Mouse (Mus musculus): ENCODE measurements around the gene Dnmt3l. TPM values are rescaled to one million over a fixed set of nuclear protein-coding genes. Genes with fewer than 3 reads are reported as not detected.
A peak's percentile ranks its signal among the peaks of the same experiment; 100 is the strongest.

The Dnmt3l gene
- polyA plus RNA-seq, 1 experiment from 2014 or later: not detected

GRCm38 (mm10) chr10:78042697-78043405 is 1.1 kb downstream of the Dnmt3l start:
- Histone ChIP-seq H3K4me3 (replicated peaks) (peak overlapping the region; percentile 29), H3K27me3 (peaks cover 7% of the 10 kb centered on the region; the same call in 1 of the 2 replicates), H3K36me3 (replicated peaks) (no peaks in the 10 kb centered on the region), H3K9ac (no peak overlapping the region), H3K4me1 (no peaks in the 10 kb centered on the region; the same call in 1 of the 2 replicates), H3K4me2 (peak overlapping the region; percentile 52), H3K27ac (no peak overlapping the region), H3K9me3 (no peaks in the 10 kb centered on the region)
- ATAC-seq (ENCODE audit: low FRiP score): no peak
- 62% methylated on average over 14 of the region's 14 CpGs for WGBS

GRCm38 (mm10) chr10:78043406-78043836 is 1.7 kb downstream of the Dnmt3l start, which contains the start of gene Aire:
Gene Aire, minus strand, starts transcription at chr10:78043610.
- peaks cover 7% of the 10 kb centered on the region; the same call in 1 of the 2 replicates for H3K27me3 ChIP-seq
- H3K4me2 ChIP-seq: peak within 1 kb of the TSS; percentile 52
- H3K4me1 ChIP-seq: no peaks in the 10 kb centered on the region; the same call in 1 of the 2 replicates
- whole genome bisulfite sequencing: 2% methylated on average over 27 of the region's 27 CpGs
- 0 out of 2 replicates have a peak within 1 kb of the TSS, but pooled peaks have one; percentile 18 for H3K9ac ChIP-seq
- no peak within 1 kb of the TSS for H3K27ac ChIP-seq
- peak within 1 kb of the TSS; percentile 29 for H3K4me3 ChIP-seq (replicated peaks)
- peak; percentile 70 for ATAC-seq (ENCODE audit: low FRiP score)
- H3K36me3 ChIP-seq (replicated peaks): no peaks in the 10 kb centered on the region
- no peaks in the 10 kb centered on the region for H3K9me3 ChIP-seq

- Histone ChIP-seq H3K4me1 (no peaks in the 10 kb centered on the region; the same call in 1 of the 2 replicates), H3K36me3 (replicated peaks) (no peaks in the 10 kb centered on the region), H3K9ac (no peak overlapping the region), H3K27me3 (peaks cover 7% of the 10 kb centered on the region; the same call in 1 of the 2 replicates), H3K4me3 (replicated peaks) (no peak overlapping the region), H3K9me3 (no peaks in the 10 kb centered on the region), H3K4me2 (no peak overlapping the region), H3K27ac (no peak overlapping the region)
- 77% methylated on average over 1 of the region's 1 CpGs for WGBS
- no peak for ATAC-seq (ENCODE audit: low FRiP score)
Measured at GRCm38 (mm10) chr10:78044531-78044930, 2.8 kb downstream of the Dnmt3l start.

- H3K4me1 ChIP-seq: no peaks in the 10 kb centered on the region; the same call in 1 of the 2 replicates
- no peak for ATAC-seq (ENCODE audit: low FRiP score)
- H3K9me3 ChIP-seq: no peaks in the 10 kb centered on the region
- peaks cover 7% of the 10 kb centered on the region; the same call in 1 of the 2 replicates for H3K27me3 ChIP-seq
- no peak overlapping the region for H3K4me2 ChIP-seq
- H3K4me3 ChIP-seq (replicated peaks): no peak overlapping the region
- H3K36me3 ChIP-seq (replicated peaks): no peaks in the 10 kb centered on the region
- WGBS: 87% methylated on average over 4 of the region's 4 CpGs
- no peak overlapping the region for H3K9ac ChIP-seq
- no peak overlapping the region for H3K27ac ChIP-seq
Measured at GRCm38 (mm10) chr10:78046388-78046787, 4.6 kb downstream of the Dnmt3l start.

- Histone ChIP-seq H3K27me3 (no peaks in the 10 kb centered on the region), H3K9ac (no peak overlapping the region), H3K36me3 (replicated peaks) (no peaks in the 10 kb centered on the region), H3K4me1 (no peaks in the 10 kb centered on the region; the same call in 1 of the 2 replicates), H3K4me3 (replicated peaks) (no peak overlapping the region), H3K9me3 (no peaks in the 10 kb centered on the region), H3K4me2 (no peak overlapping the region), H3K27ac (no peak overlapping the region)
- ATAC-seq (ENCODE audit: low FRiP score): no peak
- WGBS: 92% methylated on average over 9 of the region's 10 CpGs
Measured at GRCm38 (mm10) chr10:78048061-78048730, 6.4 kb downstream of the Dnmt3l start.

GRCm38 (mm10) chr10:78049519-78050035 is 7.8 kb downstream of the Dnmt3l start:
- Histone ChIP-seq H3K4me2 (no peak overlapping the region), H3K4me1 (no peaks in the 10 kb centered on the region), H3K9ac (no peak overlapping the region), H3K27ac (no peak overlapping the region), H3K36me3 (replicated peaks) (no peaks in the 10 kb centered on the region), H3K4me3 (replicated peaks) (no peak overlapping the region), H3K9me3 (no peaks in the 10 kb centered on the region), H3K27me3 (no peaks in the 10 kb centered on the region)
- WGBS: 54% methylated on average over 11 of the region's 11 CpGs
- no peak for ATAC-seq (ENCODE audit: low FRiP score)

- Histone ChIP-seq H3K27ac (no peak overlapping the region), H3K4me3 (replicated peaks) (no peak overlapping the region), H3K36me3 (replicated peaks) (no peaks in the 10 kb centered on the region), H3K27me3 (no peaks in the 10 kb centered on the region), H3K4me1 (no peaks in the 10 kb centered on the region), H3K9ac (no peak overlapping the region), H3K4me2 (no peak overlapping the region), H3K9me3 (no peaks in the 10 kb centered on the region)
- 75% methylated on average over 19 of the region's 19 CpGs for WGBS
- no peak for ATAC-seq (ENCODE audit: low FRiP score)
Measured at GRCm38 (mm10) chr10:78054633-78055565, 13.2 kb downstream of the Dnmt3l start.

GRCm38 (mm10) chr10:78057056-78057455 is 15.3 kb downstream of the Dnmt3l start:
- 91% methylated on average over 8 of the region's 8 CpGs for WGBS
- ATAC-seq (ENCODE audit: low FRiP score): no peak

GRCm38 (mm10) chr10:78063122-78063521 is 21.4 kb downstream of the Dnmt3l start:
- no peak overlapping the region for H3K27ac ChIP-seq

More at GRCm38 (mm10) chr10:78057056-78057455, 15.3 kb downstream of the Dnmt3l start:
- no peak overlapping the region for H3K4me3 ChIP-seq (replicated peaks)
- no peaks in the 10 kb centered on the region for H3K27me3 ChIP-seq
- H3K9ac ChIP-seq: no peak overlapping the region
- H3K4me2 ChIP-seq: no peak overlapping the region
- no peaks in the 10 kb centered on the region for H3K36me3 ChIP-seq (replicated peaks)
- no peaks in the 10 kb centered on the region for H3K9me3 ChIP-seq
- H3K27ac ChIP-seq: no peak overlapping the region
- no peaks in the 10 kb centered on the region for H3K4me1 ChIP-seq

GRCm38 (mm10) chr10:78067226-78067625 is 25.5 kb downstream of the Dnmt3l start:
- Histone ChIP-seq H3K9ac (no peak overlapping the region), H3K4me1 (peaks cover 12% of the 10 kb centered on the region), H3K4me3 (replicated peaks) (no peak overlapping the region), H3K4me2 (no peak overlapping the region), H3K27me3 (peaks cover 44% of the 10 kb centered on the region), H3K27ac (no peak overlapping the region), H3K9me3 (no peaks in the 10 kb centered on the region), H3K36me3 (replicated peaks) (no peaks in the 10 kb centered on the region)
- no peak for ATAC-seq (ENCODE audit: low FRiP score)
- 47% methylated on average over 4 of the region's 4 CpGs for WGBS

More at GRCm38 (mm10) chr10:78063122-78063521, 21.4 kb downstream of the Dnmt3l start:
- no peak overlapping the region for H3K4me3 ChIP-seq (replicated peaks)
- no peaks in the 10 kb centered on the region for H3K9me3 ChIP-seq
- H3K4me1 ChIP-seq: no peaks in the 10 kb centered on the region
- no peak overlapping the region for H3K9ac ChIP-seq
- H3K36me3 ChIP-seq (replicated peaks): no peaks in the 10 kb centered on the region
- H3K27me3 ChIP-seq: peaks cover 8% of the 10 kb centered on the region
- 86% methylated on average over 9 of the region's 9 CpGs for WGBS
- H3K4me2 ChIP-seq: no peak overlapping the region
- ATAC-seq (ENCODE audit: low FRiP score): no peak

- H3K27ac ChIP-seq: no peak overlapping the region
- no peak for ATAC-seq (ENCODE audit: low FRiP score)
- H3K9ac ChIP-seq: peak overlapping the region; percentile 70; the same call in 1 of the 2 replicates
Measured at GRCm38 (mm10) chr10:78068541-78068940, 26.8 kb downstream of the Dnmt3l start.

More at GRCm38 (mm10) chr10:78068541-78068940, 26.8 kb downstream of the Dnmt3l start:
- H3K4me2 ChIP-seq: peak overlapping the region; percentile 99
- H3K4me3 ChIP-seq (replicated peaks): peak overlapping the region; percentile 59
- no peaks in the 10 kb centered on the region for H3K9me3 ChIP-seq
- H3K27me3 ChIP-seq: peaks cover 44% of the 10 kb centered on the region
- no peaks in the 10 kb centered on the region for H3K36me3 ChIP-seq (replicated peaks)
- peaks cover 12% of the 10 kb centered on the region for H3K4me1 ChIP-seq
- 27% methylated on average over 11 of the region's 11 CpGs for WGBS

All from forebrain, embryonic 12.5 days (tissue).